Mouse (Mus musculus) CH12.LX (cell line): Measurements from ENCODE around the gene Ranbp9. TPM values are rescaled to one million over a fixed set of nuclear protein-coding genes. Genes with fewer than 3 reads are reported as not detected.

ENCODE experiments used
- DNase-seq: peaks from one replicate; pipeline ENCODE4 v3.0.0-alpha.2; 2013; ENCODE audit errors: extremely low read depth
- H3K27ac ChIP-seq: 2 replicates; pipeline ENCODE4 v1.5.1; 2012; ENCODE audit warnings: low read depth, mild to moderate bottlenecking, control low read depth, moderate library complexity; ENCODE audit not compliant: insufficient read depth
- H3K27me3 ChIP-seq: replicated peaks from 2 replicates; pipeline ENCODE3; 2012; ENCODE audit warnings: inconsistent platforms
- H3K36me3 ChIP-seq, 2 experiments: replicated peaks in 1 of 2; 2 replicates each; pipeline versions ENCODE3 to v1.6.1; 2012; ENCODE audit warnings: inconsistent platforms in 1 of 2, low read length in 1 of 2, mild to moderate bottlenecking in 1 of 2, mixed read lengths in 1 of 2, moderate library complexity in 1 of 2; ENCODE audit not compliant: control insufficient read depth in 1 of 2, insufficient read depth in 1 of 2
- H3K4me1 ChIP-seq, 2 experiments: 2 replicates each; pipeline ENCODE4 v1.6.1; 2012; ENCODE audit warnings: inconsistent platforms in 1 of 2, moderate library complexity in 1 of 2; ENCODE audit not compliant: insufficient read depth in 2 of 2, control insufficient read depth in 1 of 2
- H3K4me2 ChIP-seq: 2 replicates; pipeline ENCODE4 v1.6.1; 2012; ENCODE audit warnings: low read depth, mild to moderate bottlenecking, control low read depth; ENCODE audit not compliant: poor library complexity, insufficient read depth, severe bottlenecking
- H3K4me3 ChIP-seq, 3 experiments: fragments of 150-350 bp in 1 of 3; sonication (generic) in 1 of 3; replicated peaks in 1 of 3; 2 replicates each; pipeline versions ENCODE3 to v1.5.1; 2011 to 2012; ENCODE audit warnings: low read depth in 2 of 3, low read length in 2 of 3, mild to moderate bottlenecking in 2 of 3, moderate library complexity in 2 of 3, control low read depth in 1 of 3, improper control_type of control experiment in 1 of 3, inconsistent platforms in 1 of 3, mixed read lengths in 1 of 3; ENCODE audit not compliant: poor library complexity in 1 of 3
- H3K79me2 ChIP-seq: replicated peaks from 2 replicates; pipeline ENCODE4 v1.6.1; 2012; ENCODE audit warnings: mild to moderate bottlenecking, moderate library complexity; ENCODE audit not compliant: control insufficient read depth, poor library complexity, insufficient read depth, severe bottlenecking; ENCODE audit errors: extremely low read depth
- H3K9ac ChIP-seq: 2 replicates; pipeline ENCODE4 v1.6.1; 2012; ENCODE audit warnings: low read depth, mild to moderate bottlenecking, control low read depth, moderate library complexity; ENCODE audit not compliant: insufficient read depth
- H3K9me3 ChIP-seq: replicated peaks from 2 replicates; pipeline ENCODE3; 2012; ENCODE audit warnings: low read length, inconsistent platforms, mixed read lengths
- CHD2 ChIP-seq: IDR thresholded peaks from 2 replicates; pipeline ENCODE4 v1.6.1; 2011; ENCODE audit warnings: low read length, improper control_type of control experiment
- JUN ChIP-seq: IDR thresholded peaks from 2 replicates; pipeline ENCODE4 v1.6.1; 2011; ENCODE audit warnings: low read depth, mild to moderate bottlenecking, low read length, improper control_type of control experiment, moderate library complexity; ENCODE audit not compliant: insufficient read depth
- JUND ChIP-seq: conservative IDR thresholded peaks from 2 replicates; pipeline ENCODE4 v1.6.1; 2011; ENCODE audit warnings: low read depth, low read length, improper control_type of control experiment
- MAFK ChIP-seq: IDR thresholded peaks from 2 replicates; pipeline ENCODE4 v1.6.1; 2011; ENCODE audit warnings: low read length, improper control_type of control experiment; ENCODE audit not compliant: insufficient replicate concordance
- MAZ ChIP-seq: IDR thresholded peaks from 2 replicates; pipeline ENCODE4 v1.6.1; 2012; ENCODE audit warnings: low read depth, mild to moderate bottlenecking, inconsistent platforms, low read length, improper control_type of control experiment, moderate library complexity
- MEF2A ChIP-seq: IDR thresholded peaks from 2 replicates; pipeline ENCODE4 v1.6.1; 2014; ENCODE audit warnings: low read depth, mild to moderate bottlenecking, inconsistent platforms, low read length, improper control_type of control experiment, borderline replicate concordance
- RAD21 ChIP-seq: IDR thresholded peaks from 2 replicates; pipeline ENCODE4 v1.6.1; 2011; ENCODE audit warnings: low read depth, mild to moderate bottlenecking, low read length, improper control_type of control experiment, moderate library complexity
- TBP ChIP-seq: conservative IDR thresholded peaks from 2 replicates; pipeline ENCODE4 v1.6.1; 2011; ENCODE audit warnings: low read depth, low read length, improper control_type of control experiment
- UBTF ChIP-seq: IDR thresholded peaks from 2 replicates; pipeline ENCODE4 v1.6.1; 2012; ENCODE audit warnings: low read depth, mild to moderate bottlenecking, inconsistent platforms, low read length, improper control_type of control experiment, moderate library complexity
- USF2 ChIP-seq: conservative IDR thresholded peaks from 2 replicates; pipeline ENCODE4 v1.6.1; 2011; ENCODE audit warnings: low read depth, low read length, improper control_type of control experiment
- ZKSCAN1 ChIP-seq: IDR thresholded peaks from 2 replicates; pipeline ENCODE4 v1.6.1; 2012; ENCODE audit warnings: low read depth, inconsistent platforms, low read length, improper control_type of control experiment, borderline replicate concordance
- dilution Hi-C: fragments of 300-500 bp; cut with MboI; formaldehyde crosslinking; loops from 2 replicates; pipeline ENCODE4 v1.14.3; 2020; ENCODE audit warnings: low sequenced_read_pairs; ENCODE audit not compliant: extremely low pct_unique_long_range_greater_than_20kb, extremely low pct_ligation_motif_present
- in situ Hi-C: fragments of 300-500 bp; cut with MboI; formaldehyde crosslinking; loops from 3 replicates; pipeline ENCODE4 v1.14.3; 2019; ENCODE audit warnings: low sequenced_read_pairs, low pct_ligation_motif_present, low pct_unique_long_range_greater_than_20kb, mixed read lengths
- polyA plus RNA-seq: library from polyadenylated mRNA; unstranded; fragments of >175 nt; gene quantifications from 2 replicates; pipeline ENCODE4 v1.2.1, GENCODE M21; 2012; ENCODE audit warnings: low read depth; ENCODE audit not compliant: insufficient read length
- total RNA-seq, 2 experiments: library from RNA; depleted of rRNA; stranded (reverse); fragments of 300-350 nt in 1 of 2; fragments of >200 nt in 1 of 2; gene quantifications; 2 replicates each; pipeline ENCODE4 v1.2.3; 2012 to 2014

Ranbp9 gene
- total and polyA plus RNA-seq, 3 experiments, result 22.0 to 37.6 (median 31.8) TPM

DNA sequence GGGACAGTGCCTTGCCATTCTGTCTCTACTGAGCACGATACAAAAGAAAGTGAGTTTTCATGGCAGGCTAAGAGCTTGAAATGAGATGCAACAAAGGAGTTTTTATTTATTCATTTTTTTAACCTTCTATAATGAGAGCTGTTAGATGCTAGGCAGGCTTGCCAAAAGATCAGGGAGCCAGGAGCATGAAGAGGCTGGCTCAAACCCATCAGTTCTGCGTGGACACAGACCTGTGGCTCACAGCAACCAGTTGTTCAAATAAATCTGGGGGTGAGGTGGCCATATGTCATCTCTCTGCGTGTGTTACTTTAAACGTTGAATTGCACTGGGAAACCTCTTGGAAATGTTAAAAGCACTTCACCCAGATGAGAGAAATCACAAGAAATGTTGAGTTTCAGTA lies 127.7 kb downstream of the Ranbp9 start:
- Histone ChIP-seq H3K9ac (no peak overlapping the region), H3K4me2 (no peak overlapping the region), H3K36me3 (no peaks in the 10 kb centered on the region), H3K79me2 (no peaks in the 10 kb centered on the region), H3K9me3 (no peaks in the 10 kb centered on the region), H3K27me3 (no peaks in the 10 kb centered on the region), H3K27ac (no peak overlapping the region), H3K4me1 (no peaks in the 10 kb centered on the region; a peak in 1 of 4 replicates), H3K4me3 (no peak overlapping the region)
- TF ChIP-seq CHD2 (no peak), JUN (no peak), RAD21 (no peak), MAFK (no peak), ZKSCAN1 (no peak), MEF2A (no peak), JUND (no peak), MAZ (no peak), USF2 (no peak), UBTF (no peak), TBP (no peak)
- in situ Hi-C loops, result loop anchor here (25.0 kb wide), 1 partner anchor 384 kb away; no protein-coding TSS in a partner anchor
- no peak for DNase-seq
- dilution Hi-C loops, result no loop called here

Other genes starting within 250 kb of the Ranbp9 start
- 0.30 and 0.46 TPM in 2 replicates for gene Gfod1, start 177.1 kb downstream of the Ranbp9 start, total RNA-seq (2012; rRNA removed)
- 0.12 and 0.70 TPM in 2 replicates for gene Gfod1, start 177.1 kb downstream of the Ranbp9 start, total RNA-seq (2014; rRNA removed)
- 0.36 and 0.49 TPM in 2 replicates for gene Gfod1, start 177.1 kb downstream of the Ranbp9 start, polyA plus RNA-seq
- gene Sirt5, start 115.8 kb downstream of the Ranbp9 start, total RNA-seq (2012; rRNA removed), result 6.3 and 8.2 TPM in 2 replicates
- 11.3 and 12.8 TPM in 2 replicates for gene Sirt5, start 115.8 kb downstream of the Ranbp9 start, total RNA-seq (2014; rRNA removed)
- gene Sirt5, start 115.8 kb downstream of the Ranbp9 start, polyA plus RNA-seq, result 9.3 and 11.3 TPM in 2 replicates
- gene Nol7, start 82.9 kb downstream of the Ranbp9 start, total RNA-seq (2012; rRNA removed), result 165 and 167 TPM in 2 replicates
- 260 and 278 TPM in 2 replicates for gene Nol7, start 82.9 kb downstream of the Ranbp9 start, total RNA-seq (2014; rRNA removed)
- gene Nol7, start 82.9 kb downstream of the Ranbp9 start, polyA plus RNA-seq, result 317 and 329 TPM in 2 replicates
- 4.7 and 5.7 TPM in 2 replicates for gene Mcur1, start 78.9 kb upstream of the Ranbp9 start, total RNA-seq (2012; rRNA removed)
- gene Mcur1, start 78.9 kb upstream of the Ranbp9 start, total RNA-seq (2014; rRNA removed), result 6.3 TPM in 2 replicates
- 10.8 and 12.5 TPM in 2 replicates for gene Mcur1, start 78.9 kb upstream of the Ranbp9 start, polyA plus RNA-seq
- gene Rnf182, start 134.4 kb upstream of the Ranbp9 start, total RNA-seq (2012; rRNA removed), result not detected in 2 replicates
- not detected in 2 replicates for gene Rnf182, start 134.4 kb upstream of the Ranbp9 start, total RNA-seq (2014; rRNA removed)
- not detected in 2 replicates for gene Rnf182, start 134.4 kb upstream of the Ranbp9 start, polyA plus RNA-seq